Mouse (Mus musculus): Measurements from ENCODE around the gene Gm21256.
"Not testable (repeated sequence)": the region's sequence is repeated elsewhere in the genome, so short reads cannot be mapped to it uniquely, and the experiment has no call there.

The Gm21256 gene

DNA sequence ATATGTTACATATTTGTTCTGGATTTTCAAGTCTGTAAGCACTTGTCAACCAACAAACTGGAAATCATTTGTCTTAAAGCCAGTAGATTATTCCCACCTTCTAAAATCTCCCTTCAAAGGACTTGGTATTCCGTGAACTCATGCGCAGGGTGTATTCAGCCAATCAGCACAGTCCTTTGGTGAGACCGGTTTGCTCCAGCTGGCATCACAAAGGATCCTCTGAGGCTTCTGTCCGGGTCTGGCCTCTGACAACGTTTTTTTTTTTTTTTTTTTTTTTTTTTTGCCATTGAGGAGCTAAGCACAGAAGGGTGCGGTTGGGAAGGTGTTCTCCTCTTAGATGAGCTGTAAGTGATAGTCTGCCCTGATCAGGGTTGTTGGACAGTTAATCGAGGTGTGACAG, at the start of gene Gm21256:
TSS of gene Gm21256 (plus strand) at position 301 of the 400 bp plus-strand sequence.
- not testable (repeated sequence) for DNase-seq (ENCODE audit: low spot score in 2 of 2)
